Mouse (Mus musculus): ENCODE data around the gene Cdkl3. TPM values are rescaled to one million over a fixed set of nuclear protein-coding genes. Genes with fewer than 3 reads are reported as not detected.
A peak's percentile ranks its signal among the peaks of the same experiment; 100 is the strongest.
"Not testable (repeated sequence)": the region's sequence is repeated elsewhere in the genome, so short reads cannot be mapped to it uniquely, and the experiment has no call there.

Cdkl3 gene
- polyA plus RNA-seq, 1 experiment, result 13.1 TPM

DNA sequence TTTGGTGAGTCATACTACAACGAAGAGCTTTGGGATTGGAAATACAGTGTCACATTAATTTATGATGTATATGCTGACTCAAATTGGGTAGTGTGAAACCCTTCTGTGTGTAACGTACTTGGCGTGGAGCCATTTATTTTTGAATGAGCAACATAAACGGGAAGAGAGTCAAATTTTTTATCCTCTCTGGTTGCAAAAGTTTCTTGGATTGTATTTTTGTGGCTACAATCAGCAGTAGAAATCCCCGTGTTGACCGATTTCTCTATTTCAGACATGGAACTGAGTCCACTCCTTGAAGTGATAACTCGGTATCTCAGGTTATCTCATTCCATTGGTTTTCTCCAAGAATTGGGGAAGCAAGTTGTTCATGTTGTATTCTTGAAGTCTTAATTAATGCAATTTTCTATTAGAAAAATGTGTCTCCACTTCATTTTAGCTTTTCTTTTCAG lies 95.8 kb downstream of the Cdkl3 start:
- TF ChIP-seq CTCF (IDR thresholded peaks at IDR 0.05; ENCODE audit: extremely low read depth, insufficient read depth, low read length) (no peak), POLR2A (IDR thresholded peaks at IDR 0.05; ENCODE audit: extremely low read depth, insufficient read depth, low read length) (no peak)
- peak overlapping the region; percentile 93 for H3K4me3 ChIP-seq (ENCODE audit: insufficient read depth, low read length)
- H3K4me1 ChIP-seq (ENCODE audit: control insufficient read depth, insufficient read depth, low read length), result peaks cover 9% of the 10 kb centered on the region
- no peak overlapping the region; the same call in 1 of the 2 replicates for H3K27ac ChIP-seq (ENCODE audit: insufficient read depth, low read length)

DNA sequence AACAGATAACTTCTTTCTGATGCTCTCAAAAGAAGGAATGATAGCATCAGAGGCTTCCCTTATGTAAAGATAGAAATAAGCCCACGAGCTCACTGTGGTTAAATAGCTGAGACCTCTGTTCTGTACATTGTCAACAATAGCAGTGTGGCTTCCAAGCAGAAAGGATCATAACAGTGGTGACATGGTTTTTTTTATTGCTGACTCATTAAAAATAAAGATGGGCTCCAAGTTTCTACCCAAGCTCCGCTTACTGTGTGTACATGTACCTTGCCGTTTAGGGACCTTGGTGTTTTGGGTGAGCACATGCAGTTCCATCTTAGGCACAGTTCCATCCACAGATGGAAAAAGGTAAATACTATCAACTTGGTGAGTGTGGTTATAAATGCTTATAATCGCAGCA lies 99.0 kb downstream of the Cdkl3 start:
- H3K4me1 ChIP-seq (ENCODE audit: control insufficient read depth, insufficient read depth, low read length), result peaks cover 10% of the 10 kb centered on the region
- no peak overlapping the region for H3K27ac ChIP-seq (ENCODE audit: insufficient read depth, low read length)
- H3K4me3 ChIP-seq (ENCODE audit: insufficient read depth, low read length), result no peak overlapping the region
- TF ChIP-seq POLR2A (IDR thresholded peaks at IDR 0.05; ENCODE audit: extremely low read depth, insufficient read depth, low read length), result no peak

DNA sequence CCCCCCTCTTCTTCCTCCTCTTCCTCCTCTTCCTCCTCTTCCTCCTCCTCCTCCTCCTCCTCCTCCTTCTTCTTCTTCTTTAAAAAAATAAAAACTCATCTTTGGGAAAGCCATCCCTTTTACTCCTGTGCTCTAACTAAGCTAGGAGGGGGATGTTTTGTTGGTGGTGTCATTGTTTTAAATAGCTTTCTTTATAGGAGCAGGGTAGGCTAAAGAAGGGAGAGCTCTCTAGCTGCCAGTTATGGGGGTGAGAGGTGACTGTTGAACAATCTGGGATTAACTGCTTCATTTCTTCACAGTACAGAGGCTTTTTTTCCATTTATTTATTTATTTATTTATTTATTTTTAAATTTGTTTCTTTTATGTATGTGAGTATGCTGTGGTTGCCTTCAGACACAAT lies 101.5 kb downstream of the Cdkl3 start:
- H3K4me3 ChIP-seq (ENCODE audit: insufficient read depth, low read length), result no peak overlapping the region
- no peak overlapping the region for H3K27ac ChIP-seq (ENCODE audit: insufficient read depth, low read length)
- H3K4me1 ChIP-seq (ENCODE audit: control insufficient read depth, insufficient read depth, low read length), result peaks cover 8% of the 10 kb centered on the region
- TF ChIP-seq POLR2A (IDR thresholded peaks at IDR 0.05; ENCODE audit: extremely low read depth, insufficient read depth, low read length) (no peak), CTCF (IDR thresholded peaks at IDR 0.05; ENCODE audit: extremely low read depth, insufficient read depth, low read length) (no peak)

DNA sequence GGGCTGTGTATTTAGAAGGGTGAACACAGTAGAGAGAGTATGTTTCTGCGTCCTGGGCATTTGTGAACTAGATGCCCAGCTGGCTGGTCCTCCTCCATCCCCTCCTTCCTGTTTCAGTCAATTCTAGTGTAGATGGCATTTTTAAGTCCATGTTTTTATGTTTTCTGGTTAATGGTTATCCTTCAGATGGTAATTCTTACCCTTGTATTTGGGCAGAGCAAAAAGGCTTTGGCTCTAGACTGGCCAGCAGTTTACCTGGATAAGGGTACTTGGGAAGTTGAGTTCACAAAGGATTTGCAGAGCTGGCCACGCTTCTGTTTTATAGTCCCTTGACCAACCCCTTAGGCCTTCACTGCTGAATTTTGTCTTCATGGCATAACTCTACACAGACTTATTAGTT lies 102.0 kb downstream of the Cdkl3 start:
- Histone ChIP-seq H3K4me3 (ENCODE audit: insufficient read depth, low read length) (no peak overlapping the region), H3K27ac (ENCODE audit: insufficient read depth, low read length) (no peak overlapping the region), H3K4me1 (ENCODE audit: control insufficient read depth, insufficient read depth, low read length) (peaks cover 8% of the 10 kb centered on the region)
- no peak for TF ChIP-seq CTCF (IDR thresholded peaks at IDR 0.05; ENCODE audit: extremely low read depth, insufficient read depth, low read length)

DNA sequence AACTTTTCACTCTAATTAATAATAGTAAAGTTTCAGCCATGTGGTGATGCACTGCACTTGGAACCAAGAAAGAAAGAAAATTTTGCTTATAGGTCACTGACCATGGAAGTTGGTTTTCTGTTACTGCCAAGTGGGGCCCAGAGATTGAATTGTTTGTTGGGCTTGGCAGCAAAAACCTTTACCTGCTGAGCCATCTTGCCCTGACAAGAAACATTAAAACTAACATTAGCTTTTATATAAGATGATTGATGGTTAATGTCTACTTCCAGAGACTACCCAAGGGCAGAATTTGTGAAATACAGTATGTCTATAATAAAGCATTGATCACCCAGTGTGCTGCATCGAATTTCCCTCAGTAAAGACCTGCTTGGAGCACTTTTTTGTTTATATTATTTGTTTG lies 102.4 kb downstream of the Cdkl3 start:
- TF ChIP-seq CTCF (IDR thresholded peaks at IDR 0.05; ENCODE audit: extremely low read depth, insufficient read depth, low read length), result no peak
- no peak overlapping the region for H3K27ac ChIP-seq (ENCODE audit: insufficient read depth, low read length)
- H3K4me1 ChIP-seq (ENCODE audit: control insufficient read depth, insufficient read depth, low read length), result peaks cover 8% of the 10 kb centered on the region
- H3K4me3 ChIP-seq (ENCODE audit: insufficient read depth, low read length), result no peak overlapping the region

DNA sequence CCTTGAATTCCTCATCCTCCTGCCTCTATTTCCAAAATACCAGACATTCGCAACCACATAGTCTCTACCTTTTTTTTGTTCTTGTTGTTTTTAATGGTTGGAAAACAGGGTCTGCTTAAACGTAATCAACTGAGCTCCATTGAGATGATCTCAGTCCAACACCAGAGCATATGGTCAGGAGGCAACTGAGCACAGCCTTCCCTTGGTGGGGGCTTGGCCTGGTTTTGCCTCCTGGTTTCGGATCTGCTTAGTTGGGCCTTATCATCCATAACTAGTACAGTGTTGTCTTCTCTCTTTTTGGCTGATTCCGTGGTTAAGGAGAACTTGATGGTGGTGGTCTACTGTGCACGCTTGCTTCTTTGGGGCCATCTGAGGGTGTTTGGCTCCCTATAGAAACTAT lies 104.8 kb downstream of the Cdkl3 start:
- H3K4me1 ChIP-seq (ENCODE audit: control insufficient read depth, insufficient read depth, low read length), result peaks cover 7% of the 10 kb centered on the region
- no peak overlapping the region for H3K27ac ChIP-seq (ENCODE audit: insufficient read depth, low read length)

DNA sequence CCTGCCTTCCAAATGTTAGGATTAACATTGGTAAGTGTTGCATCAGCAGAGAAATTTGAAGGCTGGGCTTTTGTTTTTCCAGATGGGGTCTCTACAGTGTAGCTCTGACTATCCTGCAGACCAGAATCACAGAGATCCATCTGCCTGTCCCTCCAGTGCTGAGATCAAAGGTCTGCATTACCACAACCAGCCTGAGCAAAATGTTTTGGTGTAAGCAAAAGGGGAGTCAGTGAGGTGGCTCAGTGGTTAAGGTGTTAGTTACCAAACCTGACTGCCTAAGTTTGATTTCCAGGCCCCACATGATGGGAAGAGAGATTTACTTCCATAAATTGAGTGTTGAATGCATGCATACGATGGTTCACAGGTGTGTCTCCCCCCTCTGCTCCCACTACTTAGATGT lies 105.4 kb downstream of the Cdkl3 start:
- peaks cover 7% of the 10 kb centered on the region for H3K4me1 ChIP-seq (ENCODE audit: control insufficient read depth, insufficient read depth, low read length)
- TF ChIP-seq CTCF (IDR thresholded peaks at IDR 0.05; ENCODE audit: extremely low read depth, insufficient read depth, low read length) (no peak), POLR2A (IDR thresholded peaks at IDR 0.05; ENCODE audit: extremely low read depth, insufficient read depth, low read length) (no peak)
- H3K27ac ChIP-seq (ENCODE audit: insufficient read depth, low read length), result no peak overlapping the region
- H3K4me3 ChIP-seq (ENCODE audit: insufficient read depth, low read length), result no peak overlapping the region

More for the DNA sequence above, 104.8 kb downstream of the Cdkl3 start:
- no peak for TF ChIP-seq POLR2A (IDR thresholded peaks at IDR 0.05; ENCODE audit: extremely low read depth, insufficient read depth, low read length)
- TF ChIP-seq CTCF (IDR thresholded peaks at IDR 0.05; ENCODE audit: extremely low read depth, insufficient read depth, low read length), result no peak
- H3K4me3 ChIP-seq (ENCODE audit: insufficient read depth, low read length), result no peak overlapping the region

DNA sequence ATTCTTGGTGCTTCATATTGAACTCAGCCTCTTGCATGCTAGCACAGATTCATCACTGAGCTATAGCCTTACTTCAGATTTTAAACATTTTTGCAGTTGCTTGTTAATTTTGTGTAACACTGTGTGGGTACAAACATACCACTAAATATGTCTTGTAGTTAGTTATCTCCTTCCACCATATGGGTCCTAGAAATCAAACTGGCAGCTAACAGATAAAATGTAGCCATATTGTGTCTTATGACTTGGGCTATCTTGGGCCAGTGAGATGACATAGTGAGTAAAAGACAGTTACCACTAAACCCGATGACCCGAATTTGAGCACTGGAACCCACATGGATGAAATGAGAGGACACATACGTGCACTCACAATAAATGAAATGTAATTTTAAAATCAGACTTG lies 111.5 kb downstream of the Cdkl3 start:
- H3K4me3 ChIP-seq (ENCODE audit: insufficient read depth, low read length), result no peak overlapping the region
- TF ChIP-seq POLR2A (IDR thresholded peaks at IDR 0.05; ENCODE audit: extremely low read depth, insufficient read depth, low read length), result no peak
- no peak for TF ChIP-seq CTCF (IDR thresholded peaks at IDR 0.05; ENCODE audit: extremely low read depth, insufficient read depth, low read length)
- peaks cover 6% of the 10 kb centered on the region; the same call in 1 of the 2 replicates for H3K4me1 ChIP-seq (ENCODE audit: control insufficient read depth, insufficient read depth, low read length)
- H3K27ac ChIP-seq (ENCODE audit: insufficient read depth, low read length), result no peak overlapping the region

DNA sequence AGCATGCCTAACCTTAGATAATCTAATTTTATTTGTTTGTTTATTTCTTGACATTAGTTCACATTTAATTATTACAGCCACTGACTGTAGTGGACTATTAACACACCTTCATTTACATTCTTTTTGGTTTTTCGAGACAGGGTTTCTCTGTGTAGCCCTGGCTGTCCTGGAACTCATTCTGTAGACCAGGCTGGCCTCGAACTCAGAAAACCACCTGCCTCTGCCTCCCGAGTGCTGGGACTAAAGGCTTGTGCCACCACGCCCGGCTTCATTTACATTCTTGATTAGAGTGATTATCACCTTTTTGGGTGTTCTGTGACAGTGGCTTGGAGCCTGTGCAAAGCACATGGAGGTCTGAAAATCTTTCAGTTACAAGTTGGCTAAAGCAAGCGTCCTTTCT lies 112.1 kb downstream of the Cdkl3 start:
- H3K27ac ChIP-seq (ENCODE audit: insufficient read depth, low read length); H3K4me3 ChIP-seq (ENCODE audit: insufficient read depth, low read length); H3K4me1 ChIP-seq (ENCODE audit: control insufficient read depth, insufficient read depth, low read length): not testable (repeated sequence)

DNA sequence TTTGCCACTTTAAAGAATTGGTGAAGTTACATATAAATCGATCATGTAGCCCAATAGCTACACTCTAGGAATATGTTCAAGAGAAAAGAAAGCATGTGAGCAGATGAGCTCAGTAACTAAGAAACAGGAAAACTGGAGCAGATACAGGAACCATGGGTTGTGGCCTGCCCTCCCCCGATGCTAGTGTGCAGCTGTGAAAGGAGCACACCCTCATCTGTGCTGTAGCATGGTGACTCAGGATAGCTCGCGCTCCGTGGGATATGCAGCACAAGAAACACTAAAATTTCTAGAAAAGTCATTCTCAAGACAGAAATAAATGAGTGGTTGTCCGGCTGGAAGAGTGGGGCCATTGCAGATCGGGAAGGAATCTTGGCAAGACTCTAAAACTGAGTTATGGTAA lies 113.1 kb downstream of the Cdkl3 start:
- Histone ChIP-seq H3K4me3 (ENCODE audit: insufficient read depth, low read length) (no peak overlapping the region), H3K4me1 (ENCODE audit: control insufficient read depth, insufficient read depth, low read length) (peaks cover 4% of the 10 kb centered on the region; the same call in 1 of the 2 replicates), H3K27ac (ENCODE audit: insufficient read depth, low read length) (no peak overlapping the region)
- TF ChIP-seq CTCF (IDR thresholded peaks at IDR 0.05; ENCODE audit: extremely low read depth, insufficient read depth, low read length), result no peak
- TF ChIP-seq POLR2A (IDR thresholded peaks at IDR 0.05; ENCODE audit: extremely low read depth, insufficient read depth, low read length), result no peak

DNA sequence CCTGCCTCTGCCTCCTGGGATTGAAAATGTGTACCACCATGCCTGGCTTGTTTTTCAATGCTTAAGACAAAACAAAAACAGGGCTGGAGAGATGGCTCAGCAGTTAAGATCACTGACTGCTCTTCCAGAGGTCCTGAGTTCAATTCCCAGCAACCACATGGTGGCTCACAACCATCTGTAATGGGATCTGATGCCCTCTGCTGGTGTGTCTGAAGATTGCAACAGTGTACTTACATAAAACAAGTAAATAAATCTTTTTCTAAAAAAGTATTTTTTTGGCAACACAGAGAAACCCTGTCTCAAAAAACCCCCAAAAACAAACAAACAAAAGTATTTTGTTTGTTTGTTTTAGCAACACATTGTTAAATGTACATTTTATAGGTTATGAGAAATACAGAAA lies 116.4 kb downstream of the Cdkl3 start:
- not testable (repeated sequence) for H3K27ac ChIP-seq (ENCODE audit: insufficient read depth, low read length); H3K4me1 ChIP-seq (ENCODE audit: control insufficient read depth, insufficient read depth, low read length); H3K4me3 ChIP-seq (ENCODE audit: insufficient read depth, low read length)

Data from cortical plate, adult 2 months (tissue).